Mouse (Mus musculus) thymus, adult 2 months (tissue): ENCODE measurements around the gene Pgap3.

Experiments
- CTCF ChIP-seq: fragments of 200-500 bp; IDR thresholded peaks from 2 replicates; pipeline ENCODE4 v1.5.1; 2012; ENCODE audit warnings: mild to moderate bottlenecking, control low read depth, low read length, moderate library complexity, borderline replicate concordance; ENCODE audit not compliant: control insufficient read depth, poor library complexity, insufficient read depth; ENCODE audit errors: extremely low read depth
- POLR2A ChIP-seq: fragments of 200-500 bp; IDR thresholded peaks from 2 replicates; pipeline ENCODE4 v1.6.1; 2012; ENCODE audit warnings: mild to moderate bottlenecking, low read length, control low read depth, moderate library complexity; ENCODE audit not compliant: control insufficient read depth, poor library complexity, insufficient read depth; ENCODE audit errors: extremely low read depth

DNA sequence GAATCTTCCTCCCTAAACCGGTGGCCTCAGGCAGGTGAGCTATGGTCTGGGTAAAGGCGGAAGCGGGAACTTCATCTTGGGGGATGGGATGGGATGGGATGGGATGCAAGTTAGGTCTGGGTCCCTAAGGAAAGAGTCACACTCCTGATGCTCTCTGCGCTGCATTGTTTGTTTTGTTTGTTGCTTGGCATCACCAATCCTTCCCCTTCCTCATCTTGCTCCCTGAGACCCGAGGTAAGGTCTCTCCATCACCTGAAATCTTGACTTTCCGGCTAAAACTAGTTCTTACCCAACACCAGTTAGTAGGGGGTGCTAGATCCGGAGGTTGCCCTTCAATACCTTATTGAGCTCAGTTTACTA, 47.2 kb upstream of the Pgap3 start:
- TF ChIP-seq POLR2A = no peak
- no peak for TF ChIP-seq CTCF
